Mouse (Mus musculus): ENCODE results near the gene Sncb. TPM values are rescaled to one million over a fixed set of nuclear protein-coding genes. Genes with fewer than 3 reads are reported as not detected.
A peak's percentile ranks its signal among the peaks of the same experiment; 100 is the strongest.

Gene Sncb
- 0.15 and 0.41 TPM in 2 replicates for polyA plus RNA-seq (2012; rRNA removed)

GRCm38 (mm10) chr13:54766192-54766768 is at the start of gene Sncb:
Gene Sncb, minus strand, starts transcription at chr13:54766595.
- H3K4me1 ChIP-seq (ENCODE audit: control insufficient read depth, insufficient read depth, low read length) = no peaks in the 10 kb centered on the region
- H3K36me3 ChIP-seq (ENCODE audit: control insufficient read depth, insufficient read depth, low read length) = no peaks in the 10 kb centered on the region
- TF ChIP-seq CTCF (conservative IDR thresholded peaks at IDR 0.05; ENCODE audit: insufficient read depth, insufficient read length, low read depth, low read length) (no peak; the same call in 1 of the 2 replicates), POLR2A (IDR thresholded peaks at IDR 0.05; ENCODE audit: low read depth, low read length) (no peak)
- DNase-seq = peak; percentile 22
- no peak within 1 kb of the TSS for H3K4me3 ChIP-seq (ENCODE audit: insufficient read depth, low read depth, low read length)
- WGBS = 3% methylated on average over 35 of the region's 35 CpGs
- no peaks in the 10 kb centered on the region for H3K27me3 ChIP-seq (replicated peaks; ENCODE audit: control insufficient read depth, insufficient read depth, low read length)
- no peak within 1 kb of the TSS for H3K27ac ChIP-seq (ENCODE audit: insufficient read depth, low read depth, low read length)

- no peaks in the 10 kb centered on the region for H3K36me3 ChIP-seq (ENCODE audit: control insufficient read depth, insufficient read depth, low read length)
- WGBS = 81% methylated on average over 9 of the region's 9 CpGs
- H3K4me3 ChIP-seq (ENCODE audit: insufficient read depth, low read depth, low read length) = no peak overlapping the region
- TF ChIP-seq POLR2A (IDR thresholded peaks at IDR 0.05; ENCODE audit: low read depth, low read length) = no peak
- no peak for TF ChIP-seq CTCF (conservative IDR thresholded peaks at IDR 0.05; ENCODE audit: insufficient read depth, insufficient read length, low read depth, low read length)
- no peak overlapping the region for H3K27ac ChIP-seq (ENCODE audit: insufficient read depth, low read depth, low read length)
- DNase-seq = no peak
- no peaks in the 10 kb centered on the region for H3K27me3 ChIP-seq (replicated peaks; ENCODE audit: control insufficient read depth, insufficient read depth, low read length)
- H3K4me1 ChIP-seq (ENCODE audit: control insufficient read depth, insufficient read depth, low read length) = no peaks in the 10 kb centered on the region
These were observed 47.0 kb upstream of the Sncb start for GRCm38 (mm10) chr13:54813381-54813780.

GRCm38 (mm10) chr13:54811476-54811875 is 45.1 kb upstream of the Sncb start:
- H3K27ac ChIP-seq (ENCODE audit: insufficient read depth, low read depth, low read length) = no peak overlapping the region
- no peaks in the 10 kb centered on the region for H3K27me3 ChIP-seq (replicated peaks; ENCODE audit: control insufficient read depth, insufficient read depth, low read length)
- no peak for TF ChIP-seq POLR2A (IDR thresholded peaks at IDR 0.05; ENCODE audit: low read depth, low read length)
- no peak for TF ChIP-seq CTCF (conservative IDR thresholded peaks at IDR 0.05; ENCODE audit: insufficient read depth, insufficient read length, low read depth, low read length)
- no peak overlapping the region for H3K4me3 ChIP-seq (ENCODE audit: insufficient read depth, low read depth, low read length)
- 46% methylated on average over 7 of the region's 7 CpGs for WGBS
- H3K4me1 ChIP-seq (ENCODE audit: control insufficient read depth, insufficient read depth, low read length) = no peaks in the 10 kb centered on the region
- DNase-seq = no peak
- no peaks in the 10 kb centered on the region for H3K36me3 ChIP-seq (ENCODE audit: control insufficient read depth, insufficient read depth, low read length)

- Histone ChIP-seq H3K4me1 (ENCODE audit: control insufficient read depth, insufficient read depth, low read length) (no peaks in the 10 kb centered on the region), H3K4me3 (ENCODE audit: insufficient read depth, low read depth, low read length) (no peak overlapping the region), H3K27ac (ENCODE audit: insufficient read depth, low read depth, low read length) (no peak overlapping the region), H3K27me3 (replicated peaks; ENCODE audit: control insufficient read depth, insufficient read depth, low read length) (no peaks in the 10 kb centered on the region), H3K36me3 (ENCODE audit: control insufficient read depth, insufficient read depth, low read length) (no peaks in the 10 kb centered on the region)
- DNase-seq = no peak
- TF ChIP-seq POLR2A (IDR thresholded peaks at IDR 0.05; ENCODE audit: low read depth, low read length) (no peak), CTCF (conservative IDR thresholded peaks at IDR 0.05; ENCODE audit: insufficient read depth, insufficient read length, low read depth, low read length) (no peak)
- WGBS = 79% methylated on average over 12 of the region's 12 CpGs
These were observed 41.7 kb upstream of the Sncb start for GRCm38 (mm10) chr13:54808067-54808466.

DNA sequence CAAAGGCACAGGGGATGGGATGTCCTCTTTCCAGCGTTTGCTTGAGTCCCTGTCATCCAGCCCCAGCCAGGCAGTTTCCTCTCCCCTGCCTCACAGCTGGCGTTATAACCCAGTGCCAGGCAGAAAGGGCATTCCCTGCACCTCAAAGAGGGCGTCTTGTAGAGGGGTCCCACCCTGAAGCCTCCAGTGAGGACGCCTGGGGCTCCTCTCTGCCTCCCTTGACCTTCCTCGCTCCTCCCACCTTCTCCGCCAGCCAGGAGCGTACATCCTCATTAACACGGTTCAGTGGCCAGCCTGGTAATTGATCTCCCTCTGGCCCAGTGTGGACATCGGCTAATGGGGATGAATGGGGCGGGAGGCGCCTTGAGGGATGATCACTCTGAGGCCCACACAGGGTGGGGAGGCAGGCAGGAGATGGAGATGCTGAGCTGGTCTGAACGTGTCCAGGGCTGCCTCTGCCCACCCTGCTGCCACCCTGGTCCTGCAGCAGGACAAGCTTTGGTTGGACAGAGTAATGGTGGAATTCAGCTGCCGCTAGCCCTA is 40.1 kb upstream of the Sncb start:
- no peak overlapping the region for H3K4me3 ChIP-seq (ENCODE audit: insufficient read depth, low read depth, low read length)
- H3K27ac ChIP-seq (ENCODE audit: insufficient read depth, low read depth, low read length) = no peak overlapping the region
- no peaks in the 10 kb centered on the region for H3K36me3 ChIP-seq (ENCODE audit: control insufficient read depth, insufficient read depth, low read length)
- WGBS = 12% methylated on average over 13 of the region's 13 CpGs
- no peak for DNase-seq
- H3K4me1 ChIP-seq (ENCODE audit: control insufficient read depth, insufficient read depth, low read length) = no peaks in the 10 kb centered on the region
- TF ChIP-seq POLR2A (IDR thresholded peaks at IDR 0.05; ENCODE audit: low read depth, low read length) = no peak
- no peak for TF ChIP-seq CTCF (conservative IDR thresholded peaks at IDR 0.05; ENCODE audit: insufficient read depth, insufficient read length, low read depth, low read length)
- no peaks in the 10 kb centered on the region for H3K27me3 ChIP-seq (replicated peaks; ENCODE audit: control insufficient read depth, insufficient read depth, low read length)

- H3K27me3 ChIP-seq (replicated peaks; ENCODE audit: control insufficient read depth, insufficient read depth, low read length) = no peaks in the 10 kb centered on the region
- 43% methylated on average over 21 of the region's 21 CpGs for WGBS
- H3K4me3 ChIP-seq (ENCODE audit: insufficient read depth, low read depth, low read length) = no peak overlapping the region
- no peak for TF ChIP-seq POLR2A (IDR thresholded peaks at IDR 0.05; ENCODE audit: low read depth, low read length)
- peak; percentile 13; the same call in 1 of the 2 replicates for TF ChIP-seq CTCF (conservative IDR thresholded peaks at IDR 0.05; ENCODE audit: insufficient read depth, insufficient read length, low read depth, low read length)
- no peak overlapping the region for H3K27ac ChIP-seq (ENCODE audit: insufficient read depth, low read depth, low read length)
- H3K4me1 ChIP-seq (ENCODE audit: control insufficient read depth, insufficient read depth, low read length) = no peaks in the 10 kb centered on the region
- no peaks in the 10 kb centered on the region for H3K36me3 ChIP-seq (ENCODE audit: control insufficient read depth, insufficient read depth, low read length)
- DNase-seq = no peak
These were observed 38.9 kb upstream of the Sncb start for GRCm38 (mm10) chr13:54805134-54805838.

DNA sequence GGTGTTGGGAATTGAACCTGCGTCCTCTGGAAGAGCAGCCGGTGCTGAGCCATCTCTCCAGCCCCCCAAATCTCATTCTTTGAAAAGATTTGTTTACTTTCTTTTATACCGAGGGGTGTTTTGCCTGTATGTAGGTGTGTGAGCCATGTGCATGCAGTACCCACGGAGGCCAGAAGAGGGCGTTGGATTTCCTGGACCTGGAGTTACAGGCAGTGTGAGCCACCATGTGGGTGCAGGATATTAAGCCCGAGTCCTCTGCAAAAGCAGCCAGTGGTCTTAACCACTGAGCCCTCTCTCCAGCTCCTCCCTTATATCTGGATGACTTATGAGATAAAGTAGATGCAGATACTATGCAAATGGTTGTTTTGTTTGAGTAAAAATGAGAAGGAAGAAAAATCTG is 36.6 kb upstream of the Sncb start:
- 80% methylated on average over 6 of the region's 6 CpGs for WGBS
- DNase-seq = no peak
- Histone ChIP-seq H3K4me3 (ENCODE audit: insufficient read depth, low read depth, low read length) (no peak overlapping the region), H3K27ac (ENCODE audit: insufficient read depth, low read depth, low read length) (no peak overlapping the region), H3K27me3 (replicated peaks; ENCODE audit: control insufficient read depth, insufficient read depth, low read length) (no peaks in the 10 kb centered on the region), H3K36me3 (ENCODE audit: control insufficient read depth, insufficient read depth, low read length) (no peaks in the 10 kb centered on the region), H3K4me1 (ENCODE audit: control insufficient read depth, insufficient read depth, low read length) (no peaks in the 10 kb centered on the region)
- TF ChIP-seq CTCF (conservative IDR thresholded peaks at IDR 0.05; ENCODE audit: insufficient read depth, insufficient read length, low read depth, low read length) (0 out of 2 replicates have a peak, but pooled peaks have one; percentile 17), POLR2A (IDR thresholded peaks at IDR 0.05; ENCODE audit: low read depth, low read length) (no peak)

Measured in kidney, adult 2 months (tissue).